Mouse (Mus musculus) forebrain, embryonic 10.5 days (tissue): ENCODE measurements around the gene Gm12169. TPM values are rescaled to one million over a fixed set of nuclear protein-coding genes. Genes with fewer than 3 reads are reported as not detected.

Experiments used
- DNase-seq: peaks from one replicate; pipeline ENCODE4 v3.0.0-alpha.2; 2017; ENCODE audit warnings: low spot score; ENCODE audit errors: extremely low spot score
- H3K27ac ChIP-seq: fragments of 300-500 bp; sonication (generic); 2 replicates; pipeline ENCODE4 v1.5.1; 2016; ENCODE audit warnings: mild to moderate bottlenecking
- H3K27me3 ChIP-seq: fragments of 300-500 bp; sonication (generic); 2 replicates; pipeline ENCODE4 v1.6.1; 2016; ENCODE audit warnings: mild to moderate bottlenecking; ENCODE audit not compliant: poor library complexity, severe bottlenecking
- H3K36me3 ChIP-seq: fragments of 300-500 bp; sonication (generic); replicated peaks from 2 replicates; pipeline ENCODE4 v1.6.1; 2016; ENCODE audit warnings: mild to moderate bottlenecking, moderate library complexity
- H3K4me1 ChIP-seq: fragments of 300-500 bp; sonication (generic); 2 replicates; pipeline ENCODE4 v1.6.1; 2016
- H3K4me3 ChIP-seq: fragments of 300-500 bp; sonication (generic); 2 replicates; pipeline ENCODE4 v1.5.1; 2016; ENCODE audit warnings: mild to moderate bottlenecking, moderate library complexity
- H3K9me3 ChIP-seq: fragments of 300-500 bp; sonication (generic); 2 replicates; pipeline ENCODE4 v1.6.1; 2016; ENCODE audit warnings: mild to moderate bottlenecking, moderate library complexity
- WGBS: fragments of 180-500 bp; shearing (Covaris S2); methylation state at CpG from one replicate; pipeline ENCODE4 v1.1.7; 2016; 5-methylcytosine and 5-hydroxymethylcytosine counted together
- polyA plus RNA-seq: library from polyadenylated mRNA; unstranded; fragments of >200 nt; fragmentation: Nextera tagmentation; extraction: Ambion mirVana; gene quantifications from 2 replicates; pipeline ENCODE4 v1.2.1, GENCODE M21; 2016

The Gm12169 gene
- polyA plus RNA-seq, 1 experiment from 2014 or later, result not detected

DNA sequence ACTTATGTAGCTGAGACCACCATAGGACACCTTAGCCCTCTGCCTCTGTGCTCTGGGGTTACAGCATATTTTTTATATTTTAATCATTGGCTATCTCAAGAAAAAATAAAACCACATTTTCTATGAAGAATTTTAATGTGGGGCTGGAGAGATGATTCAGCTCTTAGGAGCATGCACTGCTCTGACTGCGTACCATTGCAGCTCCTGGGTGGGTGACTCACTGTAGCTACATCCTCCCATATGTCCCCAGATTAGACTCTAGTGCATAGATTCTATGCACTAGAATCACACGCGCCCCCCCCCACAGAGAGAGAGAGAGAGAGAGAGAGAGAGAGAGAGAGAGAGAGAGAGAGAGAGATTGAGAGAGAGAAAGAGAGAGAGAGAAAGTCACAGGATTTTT is 28.7 kb downstream of the Gm12169 start:
- no peak for DNase-seq
- H3K4me3 ChIP-seq, result no peak overlapping the region
- H3K9me3 ChIP-seq, result no peaks in the 10 kb centered on the region
- H3K4me1 ChIP-seq, result no peaks in the 10 kb centered on the region
- no peaks in the 10 kb centered on the region for H3K36me3 ChIP-seq
- WGBS, result 92% methylated on average over 3 of the region's 3 CpGs
- H3K27me3 ChIP-seq, result no peaks in the 10 kb centered on the region
- H3K27ac ChIP-seq, result no peak overlapping the region

DNA sequence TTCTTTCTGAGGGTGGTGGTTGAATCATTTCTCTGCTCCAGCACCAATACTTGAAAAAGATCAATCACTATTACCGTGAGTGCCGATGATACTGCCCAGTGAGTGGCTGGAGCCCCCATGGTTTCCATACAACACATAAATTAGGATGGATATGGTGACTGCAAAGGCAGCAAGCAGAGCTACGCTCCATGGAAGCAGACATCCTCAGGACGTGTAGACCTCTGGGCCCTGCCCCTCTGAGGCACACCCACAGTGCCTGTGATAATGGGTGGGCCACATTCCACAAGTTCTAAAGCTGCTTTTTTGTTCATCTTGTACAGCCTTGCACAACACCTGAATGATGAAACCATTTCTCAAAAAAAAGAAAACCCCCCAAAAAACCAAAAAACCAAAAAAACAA is 37.1 kb downstream of the Gm12169 start:
- Histone ChIP-seq H3K9me3 (no peaks in the 10 kb centered on the region), H3K27ac (no peak overlapping the region), H3K4me1 (no peaks in the 10 kb centered on the region), H3K27me3 (no peaks in the 10 kb centered on the region), H3K4me3 (no peak overlapping the region), H3K36me3 (no peaks in the 10 kb centered on the region)
- 88% methylated on average over 4 of the region's 4 CpGs for WGBS
- DNase-seq, result no peak

DNA sequence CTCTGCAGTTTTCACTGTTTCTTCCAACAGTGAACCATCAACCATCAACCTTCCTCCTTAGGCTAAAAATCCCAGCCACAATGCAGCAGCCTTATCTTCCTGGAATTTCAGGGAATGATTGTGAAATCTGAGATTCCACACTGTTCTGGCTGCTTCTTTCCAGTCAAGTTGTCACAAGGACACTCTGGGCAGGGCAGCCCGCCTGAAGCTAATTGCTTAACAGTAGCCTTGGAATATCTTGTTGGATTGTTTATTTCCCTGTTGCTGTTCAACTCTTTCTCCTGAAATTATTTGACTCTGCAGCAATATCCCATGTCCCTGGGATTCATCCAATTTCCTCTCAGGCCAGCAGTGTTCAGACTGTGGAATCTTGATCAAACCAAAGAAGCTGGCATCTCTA is 40.7 kb downstream of the Gm12169 start:
- Histone ChIP-seq H3K27me3 (no peaks in the 10 kb centered on the region), H3K4me3 (no peak overlapping the region), H3K36me3 (no peaks in the 10 kb centered on the region), H3K27ac (no peak overlapping the region), H3K9me3 (no peaks in the 10 kb centered on the region), H3K4me1 (no peaks in the 10 kb centered on the region)
- DNase-seq, result no peak
- 79% methylated on average over 1 of the region's 1 CpGs for WGBS

DNA sequence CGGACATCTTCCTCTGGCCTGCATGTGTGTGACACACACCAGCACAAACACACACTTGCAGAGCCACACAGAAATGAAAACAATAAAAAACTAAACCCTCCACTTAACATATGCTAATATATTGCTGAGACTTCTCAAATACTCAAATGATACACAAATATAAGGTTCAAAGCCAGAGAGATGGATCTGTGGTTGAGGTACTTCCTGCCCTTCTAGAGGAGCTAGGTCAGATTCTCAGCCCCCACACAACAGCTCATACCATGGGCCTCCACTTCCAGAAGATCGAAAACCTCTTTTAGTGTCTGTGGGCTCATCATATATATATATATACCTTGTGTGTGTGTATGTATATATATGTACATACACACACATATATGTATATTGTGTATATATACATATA is 42.0 kb downstream of the Gm12169 start:
- no peak overlapping the region for H3K4me3 ChIP-seq
- DNase-seq, result no peak
- no peaks in the 10 kb centered on the region for H3K36me3 ChIP-seq
- no peaks in the 10 kb centered on the region for H3K4me1 ChIP-seq
- no peak overlapping the region for H3K27ac ChIP-seq
- 90% methylated on average over 2 of the region's 2 CpGs for WGBS
- no peaks in the 10 kb centered on the region for H3K27me3 ChIP-seq
- no peaks in the 10 kb centered on the region for H3K9me3 ChIP-seq

DNA sequence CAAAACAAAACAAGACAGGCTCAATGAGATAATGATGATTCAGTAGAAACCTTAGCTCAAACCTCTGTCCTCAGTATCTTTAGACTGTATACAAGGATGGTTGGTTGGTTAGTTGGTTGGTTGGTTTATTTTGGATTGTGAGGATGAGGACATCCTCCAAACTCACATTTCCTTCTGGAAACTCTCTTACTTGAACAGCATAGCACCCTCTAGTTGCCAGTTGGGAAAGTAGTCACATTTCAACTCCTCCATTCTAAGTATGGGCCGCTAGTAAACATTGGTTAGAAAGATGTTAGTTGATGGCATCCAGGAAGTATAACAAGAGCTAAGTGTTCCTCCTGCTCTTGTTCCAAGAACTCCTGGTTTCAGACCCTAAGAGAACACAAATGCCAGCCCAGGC is 45.1 kb downstream of the Gm12169 start:
- Histone ChIP-seq H3K27ac (no peak overlapping the region), H3K36me3 (no peaks in the 10 kb centered on the region), H3K4me1 (no peaks in the 10 kb centered on the region), H3K4me3 (no peak overlapping the region), H3K9me3 (no peaks in the 10 kb centered on the region), H3K27me3 (no peaks in the 10 kb centered on the region)
- DNase-seq, result no peak
- WGBS, result 73% methylated on average over 1 of the region's 1 CpGs

DNA sequence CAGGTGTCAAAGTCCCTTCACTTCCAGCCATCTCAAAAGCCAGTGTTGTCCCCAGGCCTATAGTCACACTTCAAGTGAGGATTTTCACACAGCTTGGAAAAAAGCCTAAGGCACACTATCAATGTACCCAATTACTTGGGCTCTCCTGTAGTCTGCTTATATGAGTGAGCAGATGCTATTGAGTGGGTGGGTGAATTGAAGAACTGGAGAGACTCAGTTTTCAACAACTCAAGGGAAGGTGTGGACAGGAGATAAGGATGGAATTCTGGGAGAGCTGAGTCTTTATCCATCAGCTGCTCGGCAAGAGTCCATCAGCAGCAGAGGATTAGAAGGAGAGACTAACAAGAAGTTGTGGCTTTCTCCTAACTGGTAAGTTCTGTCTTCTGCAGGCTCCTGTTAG is 47.3 kb downstream of the Gm12169 start, which contains the start of gene BC053393:
BC053393 (plus strand) TSS at position 210 of the 400 bp plus-strand sequence.
- Histone ChIP-seq H3K4me3 (no peak within 1 kb of the TSS), H3K9me3 (no peaks in the 10 kb centered on the region), H3K27ac (no peak within 1 kb of the TSS), H3K36me3 (no peaks in the 10 kb centered on the region), H3K27me3 (no peaks in the 10 kb centered on the region), H3K4me1 (no peaks in the 10 kb centered on the region)
- 84% methylated on average over 1 of the region's 1 CpGs for WGBS
- DNase-seq, result no peak

DNA sequence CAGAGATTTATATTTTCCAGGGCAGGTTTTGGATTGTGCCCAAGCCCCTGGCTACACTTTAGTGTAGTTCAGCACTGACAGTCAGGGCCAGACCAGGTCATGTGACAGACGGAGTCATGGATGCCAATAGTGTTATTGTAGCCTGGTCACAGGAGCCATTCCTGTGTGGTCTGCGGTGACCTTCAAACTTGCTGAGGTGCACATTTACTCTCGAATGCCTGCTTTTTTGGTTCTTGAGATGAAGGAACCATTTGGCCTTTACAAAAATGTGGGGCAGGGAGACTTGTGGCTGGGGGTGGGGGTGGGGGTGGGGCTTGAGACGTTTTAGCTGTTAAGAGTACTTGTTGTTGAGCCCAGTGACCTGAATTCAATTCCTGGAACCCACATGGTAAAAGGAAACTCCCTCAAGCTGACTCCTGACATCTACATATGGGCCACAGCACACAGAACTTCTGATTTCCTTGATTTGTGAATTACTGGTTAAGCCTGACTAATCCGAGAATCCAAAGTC is 54.8 kb downstream of the Gm12169 start:
- Histone ChIP-seq H3K9me3 (no peaks in the 10 kb centered on the region), H3K27ac (no peak overlapping the region), H3K36me3 (no peaks in the 10 kb centered on the region), H3K4me1 (no peaks in the 10 kb centered on the region), H3K4me3 (no peak overlapping the region), H3K27me3 (no peaks in the 10 kb centered on the region)
- 70% methylated on average over 5 of the region's 5 CpGs for WGBS
- no peak for DNase-seq

DNA sequence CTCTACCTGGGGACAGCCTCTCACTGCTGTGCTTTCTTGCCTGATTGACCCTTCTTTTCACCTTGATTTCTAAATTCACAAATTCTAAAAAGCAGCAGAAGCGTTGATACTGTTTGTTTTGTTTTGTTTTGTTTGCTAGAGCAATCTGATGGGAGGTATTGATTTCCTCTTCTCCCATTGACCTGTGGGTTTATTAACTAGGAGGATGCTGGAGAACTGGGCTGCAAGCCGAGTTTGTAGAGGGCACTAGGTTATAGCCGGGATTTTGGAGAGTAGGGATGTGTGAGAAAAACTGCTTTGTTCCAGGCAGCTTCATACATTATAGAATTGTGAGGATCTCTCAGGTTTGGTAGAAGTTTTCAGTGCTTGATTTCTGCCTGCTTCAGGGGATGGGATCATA is 56.4 kb downstream of the Gm12169 start:
- no peak for DNase-seq
- Histone ChIP-seq H3K9me3 (no peaks in the 10 kb centered on the region), H3K4me3 (no peak overlapping the region), H3K27ac (no peak overlapping the region), H3K4me1 (no peaks in the 10 kb centered on the region), H3K27me3 (no peaks in the 10 kb centered on the region), H3K36me3 (no peaks in the 10 kb centered on the region)
- 88% methylated on average over 3 of the region's 3 CpGs for WGBS

DNA sequence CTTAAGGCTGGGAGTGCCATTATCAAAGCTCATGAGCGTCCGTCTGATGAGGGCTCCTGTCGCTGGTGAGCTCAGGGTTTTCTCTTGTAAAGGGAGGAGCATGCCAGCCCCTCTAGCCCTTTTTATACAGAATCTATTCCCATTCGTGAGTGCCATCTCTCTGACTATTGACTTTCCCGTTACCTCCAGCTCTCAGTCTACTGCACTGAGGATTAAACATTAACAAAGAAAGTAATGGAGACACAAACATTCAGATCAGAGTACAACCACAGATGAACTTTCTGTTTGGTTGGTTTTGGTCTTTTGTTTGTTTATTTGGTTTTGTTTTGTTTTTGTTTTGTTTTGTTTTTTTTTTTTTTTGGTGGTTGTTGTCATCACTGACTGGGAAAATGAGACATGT is 58.7 kb downstream of the Gm12169 start:
- Histone ChIP-seq H3K36me3 (no peaks in the 10 kb centered on the region), H3K4me1 (no peaks in the 10 kb centered on the region), H3K27me3 (no peaks in the 10 kb centered on the region), H3K9me3 (no peaks in the 10 kb centered on the region), H3K4me3 (no peak overlapping the region), H3K27ac (no peak overlapping the region)
- WGBS, result 85% methylated on average over 5 of the region's 5 CpGs
- DNase-seq, result no peak

Other genes starting within 250 kb of the Gm12169 start
- 23.1 and 25.0 TPM in 2 replicates for gene Cyfip2, start 211.4 kb upstream of the Gm12169 start, polyA plus RNA-seq
- not detected in 2 replicates for gene Itk, start 134.7 kb upstream of the Gm12169 start, polyA plus RNA-seq
- gene Fam71b, start 127.7 kb upstream of the Gm12169 start, polyA plus RNA-seq, result not detected in 2 replicates
- gene Med7, start 87.3 kb upstream of the Gm12169 start, polyA plus RNA-seq, result 96.8 and 101 TPM in 2 replicates
- 0.10 TPM in 1 of 2 replicates, not detected in the other for gene Havcr2, start 69.3 kb upstream of the Gm12169 start, polyA plus RNA-seq
- gene BC053393, start 47.3 kb downstream of the Gm12169 start, polyA plus RNA-seq, result not detected in 2 replicates
- not detected in 2 replicates for gene Dppa1, start 105.0 kb downstream of the Gm12169 start, polyA plus RNA-seq
- gene Timd2, start 182.8 kb downstream of the Gm12169 start, polyA plus RNA-seq, result 0.11 and 0.12 TPM in 2 replicates
- gene Havcr1, start 210.9 kb downstream of the Gm12169 start, polyA plus RNA-seq, result 0.07 TPM in 1 of 2 replicates, not detected in the other